Mouse (Mus musculus): ENCODE measurements around the gene Rhof. TPM values are rescaled to one million over a fixed set of nuclear protein-coding genes. Genes with fewer than 3 reads are reported as not detected.
A peak's percentile ranks its signal among the peaks of the same experiment; 100 is the strongest.

Rhof gene
- polyA plus RNA-seq, 1 experiment from 2014 or later: 3.7 TPM

- no peaks in the 10 kb centered on the region for H3K9me3 ChIP-seq
- no peak overlapping the region for H3K4me2 ChIP-seq (replicated peaks)
- ATAC-seq (ENCODE audit: low FRiP score, low read depth): no peak
- no peak overlapping the region for H3K9ac ChIP-seq
- peaks cover 93% of the 10 kb centered on the region for H3K36me3 ChIP-seq
- 89% methylated on average over 4 of the region's 4 CpGs for WGBS
- H3K27ac ChIP-seq: no peak overlapping the region
- H3K27me3 ChIP-seq: no peaks in the 10 kb centered on the region
- H3K4me3 ChIP-seq: no peak overlapping the region
- no peaks in the 10 kb centered on the region for H3K4me1 ChIP-seq
Measured at GRCm38 (mm10) chr5:123159446-123159845, 27.0 kb upstream of the Rhof start.

- Histone ChIP-seq H3K27ac (no peak overlapping the region), H3K4me2 (replicated peaks) (no peak overlapping the region), H3K9ac (no peak overlapping the region), H3K4me1 (no peaks in the 10 kb centered on the region), H3K27me3 (no peaks in the 10 kb centered on the region), H3K9me3 (no peaks in the 10 kb centered on the region), H3K4me3 (no peak overlapping the region), H3K36me3 (peaks cover 93% of the 10 kb centered on the region)
- ATAC-seq (ENCODE audit: low FRiP score, low read depth): no peak
- 87% methylated on average over 4 of the region's 4 CpGs for WGBS
Measured at GRCm38 (mm10) chr5:123157972-123158371, 25.5 kb upstream of the Rhof start.

- WGBS: 90% methylated on average over 12 of the region's 12 CpGs
Measured at GRCm38 (mm10) chr5:123156763-123157162, 24.3 kb upstream of the Rhof start.

GRCm38 (mm10) chr5:123155425-123155824 is 22.9 kb upstream of the Rhof start:
- H3K9ac ChIP-seq: no peak overlapping the region
- H3K9me3 ChIP-seq: no peaks in the 10 kb centered on the region
- H3K27ac ChIP-seq: no peak overlapping the region
- no peak overlapping the region for H3K4me2 ChIP-seq (replicated peaks)
- H3K27me3 ChIP-seq: no peaks in the 10 kb centered on the region
- peaks cover 13% of the 10 kb centered on the region for H3K4me1 ChIP-seq
- peaks cover 92% of the 10 kb centered on the region for H3K36me3 ChIP-seq
- ATAC-seq (ENCODE audit: low FRiP score, low read depth): no peak
- 47% methylated on average over 7 of the region's 7 CpGs for WGBS
- H3K4me3 ChIP-seq: no peak overlapping the region

More at GRCm38 (mm10) chr5:123156763-123157162, 24.3 kb upstream of the Rhof start:
- no peaks in the 10 kb centered on the region for H3K4me1 ChIP-seq
- no peaks in the 10 kb centered on the region for H3K27me3 ChIP-seq
- no peak overlapping the region for H3K27ac ChIP-seq
- no peak overlapping the region for H3K4me3 ChIP-seq
- H3K36me3 ChIP-seq: peaks cover 93% of the 10 kb centered on the region
- ATAC-seq (ENCODE audit: low FRiP score, low read depth): no peak
- no peak overlapping the region for H3K9ac ChIP-seq
- no peak overlapping the region for H3K4me2 ChIP-seq (replicated peaks)
- no peaks in the 10 kb centered on the region for H3K9me3 ChIP-seq

- Histone ChIP-seq H3K4me3 (no peak overlapping the region), H3K4me1 (peaks cover 36% of the 10 kb centered on the region), H3K36me3 (peaks cover 87% of the 10 kb centered on the region), H3K4me2 (replicated peaks) (no peak overlapping the region), H3K9ac (no peak overlapping the region), H3K27ac (no peak overlapping the region), H3K27me3 (no peaks in the 10 kb centered on the region), H3K9me3 (no peaks in the 10 kb centered on the region)
- no peak for ATAC-seq (ENCODE audit: low FRiP score, low read depth)
- 71% methylated on average over 1 of the region's 1 CpGs for WGBS
Measured at GRCm38 (mm10) chr5:123152901-123153300, 20.4 kb upstream of the Rhof start.

- 93% methylated on average over 16 of the region's 19 CpGs for WGBS
- Histone ChIP-seq H3K4me2 (replicated peaks) (no peak overlapping the region), H3K9me3 (no peaks in the 10 kb centered on the region), H3K36me3 (peaks cover 87% of the 10 kb centered on the region), H3K9ac (no peak overlapping the region), H3K4me3 (no peak overlapping the region), H3K27ac (no peak overlapping the region), H3K27me3 (no peaks in the 10 kb centered on the region), H3K4me1 (peaks cover 37% of the 10 kb centered on the region)
- ATAC-seq (ENCODE audit: low FRiP score, low read depth): no peak
Measured at GRCm38 (mm10) chr5:123151707-123152362, 19.3 kb upstream of the Rhof start.

GRCm38 (mm10) chr5:123151077-123151476 is 18.6 kb upstream of the Rhof start:
- Histone ChIP-seq H3K9me3 (no peaks in the 10 kb centered on the region), H3K27ac (no peak overlapping the region; the same call in 1 of the 2 replicates), H3K4me1 (peaks cover 42% of the 10 kb centered on the region), H3K4me2 (replicated peaks) (peak overlapping the region; percentile 67), H3K4me3 (peak overlapping the region; percentile 40), H3K36me3 (peaks cover 88% of the 10 kb centered on the region), H3K27me3 (no peaks in the 10 kb centered on the region), H3K9ac (peak overlapping the region; percentile 40)
- no peak for ATAC-seq (ENCODE audit: low FRiP score, low read depth)
- WGBS: 28% methylated on average over 7 of the region's 7 CpGs

GRCm38 (mm10) chr5:123150641-123151040 is 18.1 kb upstream of the Rhof start:
- no peak overlapping the region; the same call in 1 of the 2 replicates for H3K27ac ChIP-seq
- no peak for ATAC-seq (ENCODE audit: low FRiP score, low read depth)
- peak overlapping the region; percentile 67 for H3K4me2 ChIP-seq (replicated peaks)
- H3K9ac ChIP-seq: peak overlapping the region; percentile 40
- no peaks in the 10 kb centered on the region for H3K9me3 ChIP-seq
- H3K36me3 ChIP-seq: peaks cover 89% of the 10 kb centered on the region
- peak overlapping the region; percentile 40 for H3K4me3 ChIP-seq
- peaks cover 47% of the 10 kb centered on the region for H3K4me1 ChIP-seq
- 39% methylated on average over 7 of the region's 7 CpGs for WGBS
- no peaks in the 10 kb centered on the region for H3K27me3 ChIP-seq

GRCm38 (mm10) chr5:123149451-123150400 is 17.2 kb upstream of the Rhof start:
- H3K4me1 ChIP-seq: peaks cover 56% of the 10 kb centered on the region
- peak overlapping the region; percentile 40 for H3K9ac ChIP-seq
- no peaks in the 10 kb centered on the region for H3K9me3 ChIP-seq
- 9% methylated on average over 19 of the region's 19 CpGs for WGBS
- peak; percentile 87 for ATAC-seq (ENCODE audit: low FRiP score, low read depth)
- H3K4me3 ChIP-seq: peak overlapping the region; percentile 40
- 0 out of 2 replicates have a peak overlapping the region, but pooled peaks have one; percentile 33 for H3K27ac ChIP-seq
- no peaks in the 10 kb centered on the region for H3K27me3 ChIP-seq
- peaks cover 90% of the 10 kb centered on the region for H3K36me3 ChIP-seq
- H3K4me2 ChIP-seq (replicated peaks): peak overlapping the region; percentile 67

- 0 out of 2 replicates have a peak overlapping the region, but pooled peaks have one; percentile 13 for H3K9ac ChIP-seq
- no peaks in the 10 kb centered on the region for H3K27me3 ChIP-seq
- no peaks in the 10 kb centered on the region for H3K9me3 ChIP-seq
- H3K4me1 ChIP-seq: peaks cover 68% of the 10 kb centered on the region
- no peak overlapping the region for H3K4me3 ChIP-seq
- no peak overlapping the region for H3K27ac ChIP-seq
- 86% methylated on average over 25 of the region's 25 CpGs for WGBS
- peak overlapping the region; percentile 67; the same call in 1 of the 2 replicates for H3K4me2 ChIP-seq (replicated peaks)
- no peak for ATAC-seq (ENCODE audit: low FRiP score, low read depth)
- peaks cover 82% of the 10 kb centered on the region for H3K36me3 ChIP-seq
Measured at GRCm38 (mm10) chr5:123148073-123148722, 15.7 kb upstream of the Rhof start.

- 85% methylated on average over 17 of the region's 17 CpGs for WGBS
Measured at GRCm38 (mm10) chr5:123147569-123147968, 15.1 kb upstream of the Rhof start.

More at GRCm38 (mm10) chr5:123147569-123147968, 15.1 kb upstream of the Rhof start:
- Histone ChIP-seq H3K4me2 (replicated peaks) (no peak overlapping the region), H3K27ac (no peak overlapping the region), H3K36me3 (peaks cover 75% of the 10 kb centered on the region), H3K4me1 (peaks cover 68% of the 10 kb centered on the region), H3K4me3 (no peak overlapping the region), H3K9me3 (no peaks in the 10 kb centered on the region), H3K27me3 (no peaks in the 10 kb centered on the region), H3K9ac (0 out of 2 replicates have a peak overlapping the region, but pooled peaks have one; percentile 13)
- ATAC-seq (ENCODE audit: low FRiP score, low read depth): no peak

Measured in limb, embryonic 13.5 days (tissue).